Mouse (Mus musculus) liver, adult 2 months (tissue): ENCODE results near the gene Sept9. TPM values are rescaled to one million over a fixed set of nuclear protein-coding genes. Genes with fewer than 3 reads are reported as not detected.

Experiments used
- DNase-seq: peaks from one replicate; pipeline ENCODE4 v3.0.0-alpha.2; 2011; ENCODE audit warnings: low read depth, low spot score; ENCODE audit errors: extremely low read depth
- H3K27ac ChIP-seq: fragments of 200-500 bp; replicated peaks from 2 replicates; pipeline ENCODE4 v1.5.1; 2012; ENCODE audit warnings: low read depth, mild to moderate bottlenecking, control low read depth, inconsistent platforms, low read length; ENCODE audit not compliant: insufficient read depth
- H3K27me3 ChIP-seq: fragments of 200-500 bp; 2 replicates; pipeline ENCODE4 v1.6.1; 2012; ENCODE audit warnings: mild to moderate bottlenecking, moderate library complexity, low read length, inconsistent platforms; ENCODE audit not compliant: control insufficient read depth, insufficient read depth
- H3K36me3 ChIP-seq: fragments of 200-500 bp; 2 replicates; pipeline ENCODE4 v1.6.1; 2012; ENCODE audit warnings: low read length, inconsistent platforms; ENCODE audit not compliant: control insufficient read depth, insufficient read depth
- H3K4me1 ChIP-seq: fragments of 200-500 bp; 2 replicates; pipeline ENCODE4 v1.6.1; 2011; ENCODE audit warnings: low read length; ENCODE audit not compliant: control insufficient read depth, insufficient read depth
- H3K4me3 ChIP-seq: fragments of 200-500 bp; 2 replicates; pipeline ENCODE4 v1.5.1; 2011; ENCODE audit warnings: low read depth, mild to moderate bottlenecking, control low read depth, low read length, moderate library complexity; ENCODE audit not compliant: insufficient read depth
- H3K79me2 ChIP-seq: fragments of 200-500 bp; 2 replicates; pipeline ENCODE4 v1.6.1; 2012; ENCODE audit warnings: inconsistent platforms, mild to moderate bottlenecking, low read length, moderate library complexity; ENCODE audit not compliant: control insufficient read depth, insufficient read depth
- H3K9ac ChIP-seq: fragments of 200-500 bp; 2 replicates; pipeline ENCODE4 v1.6.1; 2012; ENCODE audit warnings: low read depth, mild to moderate bottlenecking, control low read depth, inconsistent platforms, low read length
- CTCF ChIP-seq: fragments of 200-500 bp; IDR thresholded peaks from 2 replicates; pipeline ENCODE4 v1.5.1; 2011; ENCODE audit warnings: low read depth, low read length, control low read depth
- POLR2A ChIP-seq: fragments of 200-500 bp; IDR thresholded peaks from 2 replicates; pipeline ENCODE4 v1.6.1; 2011; ENCODE audit warnings: low read length, control low read depth; ENCODE audit not compliant: insufficient read depth; ENCODE audit errors: extremely low read depth
- WGBS: fragments of 180-500 bp; shearing (Covaris S2); methylation state at CpG from one replicate; pipeline ENCODE4 v1.1.7; 2018; 5-methylcytosine and 5-hydroxymethylcytosine counted together
- polyA plus RNA-seq: library from polyadenylated mRNA; depleted of rRNA; stranded (reverse); fragments of >200 nt; gene quantifications from 2 replicates; pipeline ENCODE4 v1.2.3, GENCODE M21; 2012
- total RNA-seq: library from RNA; depleted of rRNA; stranded (reverse); fragments of >200 nt; gene quantifications from 2 replicates; pipeline ENCODE4 v1.2.3, GENCODE M21; 2014

The Sept9 gene
- total and polyA plus RNA-seq, 2 experiments: 18.8 to 21.2 TPM

DNA sequence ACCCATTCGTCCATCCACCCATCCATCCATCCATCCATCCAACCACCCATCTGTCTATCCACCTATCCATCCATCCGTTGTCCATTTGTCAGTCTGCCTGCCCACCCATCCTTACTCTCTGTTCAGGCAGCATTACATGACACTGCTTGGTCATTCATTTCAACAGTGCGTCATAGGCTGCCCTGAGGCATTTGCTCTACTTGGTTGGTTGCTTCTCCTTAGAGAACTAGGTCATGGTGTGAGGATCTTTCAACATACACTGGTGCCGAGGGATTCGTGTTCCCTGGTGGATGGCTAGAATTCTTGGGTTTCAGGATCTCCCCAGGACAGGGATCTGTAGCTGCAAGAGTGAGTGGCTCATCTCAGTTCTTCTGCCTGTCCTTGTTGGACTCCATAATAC lies 144.3 kb downstream of the Sept9 start:
- TF ChIP-seq CTCF: no peak
- no peak for TF ChIP-seq POLR2A
- Histone ChIP-seq H3K79me2 (peaks cover 78% of the 10 kb centered on the region), H3K4me3 (no peak overlapping the region), H3K27ac (peak overlapping the region; percentile 49), H3K9ac (no peak overlapping the region), H3K36me3 (no peaks in the 10 kb centered on the region), H3K4me1 (peaks cover 50% of the 10 kb centered on the region), H3K27me3 (no peaks in the 10 kb centered on the region)
- 64% methylated on average over 5 of the region's 5 CpGs for WGBS
- no peak for DNase-seq

DNA sequence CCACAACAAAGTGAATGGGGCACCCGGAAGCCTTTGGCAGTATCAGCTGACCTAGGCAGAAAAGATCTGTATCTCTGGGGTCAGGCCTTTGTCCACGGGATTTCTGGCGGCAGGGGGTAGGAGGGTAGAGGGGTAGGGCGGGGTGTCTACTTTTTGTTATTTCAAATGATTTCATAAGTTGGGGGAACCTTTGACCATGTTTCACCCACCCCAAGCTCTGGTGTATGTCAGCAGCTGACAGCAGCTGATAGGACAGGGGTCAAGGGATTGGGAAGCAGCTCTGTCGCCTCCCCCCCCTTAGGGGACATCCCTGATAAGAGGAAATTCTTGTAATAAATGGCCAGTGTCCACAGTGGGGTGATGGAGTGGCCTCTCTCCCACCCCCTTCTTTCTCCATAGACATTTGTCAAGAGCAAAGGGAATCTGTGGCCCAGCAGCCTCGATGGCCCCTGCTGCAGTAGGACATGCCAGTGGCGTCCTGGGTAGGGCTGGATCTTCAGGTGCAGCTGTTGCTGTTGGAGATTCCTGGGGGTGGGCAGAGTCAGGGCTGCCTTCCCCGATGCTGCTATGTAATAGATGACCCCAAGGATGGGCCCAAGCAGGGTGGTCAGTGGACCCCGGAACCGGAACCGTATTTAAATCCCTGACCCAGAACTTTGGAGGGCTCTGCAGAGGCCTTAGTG lies 145.0 kb downstream of the Sept9 start:
- Histone ChIP-seq H3K4me3 (no peak overlapping the region), H3K36me3 (no peaks in the 10 kb centered on the region), H3K9ac (0 out of 2 replicates have a peak overlapping the region, but pooled peaks have one; percentile 1), H3K27me3 (no peaks in the 10 kb centered on the region), H3K27ac (peak overlapping the region; percentile 50), H3K79me2 (peaks cover 71% of the 10 kb centered on the region), H3K4me1 (peaks cover 45% of the 10 kb centered on the region)
- DNase-seq: peak; percentile 67
- WGBS: 22% methylated on average over 11 of the region's 11 CpGs
- no peak for TF ChIP-seq POLR2A
- TF ChIP-seq CTCF: no peak

DNA sequence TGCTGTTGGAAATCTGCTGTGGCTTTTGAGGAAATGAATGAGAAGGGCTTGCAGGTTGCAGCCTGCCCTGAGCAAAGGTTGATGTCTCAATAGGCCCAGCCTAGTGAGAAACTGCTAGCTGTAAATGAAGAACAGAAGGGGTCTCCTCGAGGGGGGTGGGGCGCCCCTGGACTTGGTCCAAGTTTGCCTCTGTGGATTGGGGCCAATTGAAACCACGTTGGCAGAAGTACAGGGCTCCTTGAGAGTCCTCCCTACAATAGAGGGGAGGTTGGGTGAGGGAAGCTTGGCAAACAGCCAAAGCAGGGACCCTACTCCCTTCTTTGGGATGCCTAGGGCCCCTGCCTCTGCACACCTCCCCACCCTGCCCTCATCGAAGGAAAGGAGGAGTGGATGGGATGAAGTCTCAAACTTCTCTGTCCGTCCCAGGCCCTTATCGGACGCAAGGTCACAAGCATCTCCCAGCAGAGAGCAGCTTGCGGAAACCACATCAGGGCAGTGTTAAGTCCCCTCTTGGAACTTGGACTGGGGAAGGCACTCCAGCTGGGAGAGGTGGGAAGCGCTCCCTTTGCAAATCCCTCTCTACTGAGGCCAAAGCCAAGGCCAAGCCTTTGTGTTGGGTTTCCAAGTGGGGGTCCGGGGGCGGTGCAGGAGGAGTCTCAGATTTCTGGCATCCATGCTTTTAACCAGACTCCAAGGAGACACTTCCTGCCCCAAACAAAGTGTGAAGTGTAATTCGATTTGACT lies 145.7 kb downstream of the Sept9 start:
- Histone ChIP-seq H3K4me3 (no peak overlapping the region), H3K79me2 (peaks cover 64% of the 10 kb centered on the region), H3K27ac (peak overlapping the region; percentile 50), H3K27me3 (no peaks in the 10 kb centered on the region), H3K9ac (no peak overlapping the region), H3K4me1 (peaks cover 45% of the 10 kb centered on the region), H3K36me3 (no peaks in the 10 kb centered on the region)
- no peak for TF ChIP-seq POLR2A
- WGBS: 46% methylated on average over 12 of the region's 12 CpGs
- peak; percentile 56 for DNase-seq

DNA sequence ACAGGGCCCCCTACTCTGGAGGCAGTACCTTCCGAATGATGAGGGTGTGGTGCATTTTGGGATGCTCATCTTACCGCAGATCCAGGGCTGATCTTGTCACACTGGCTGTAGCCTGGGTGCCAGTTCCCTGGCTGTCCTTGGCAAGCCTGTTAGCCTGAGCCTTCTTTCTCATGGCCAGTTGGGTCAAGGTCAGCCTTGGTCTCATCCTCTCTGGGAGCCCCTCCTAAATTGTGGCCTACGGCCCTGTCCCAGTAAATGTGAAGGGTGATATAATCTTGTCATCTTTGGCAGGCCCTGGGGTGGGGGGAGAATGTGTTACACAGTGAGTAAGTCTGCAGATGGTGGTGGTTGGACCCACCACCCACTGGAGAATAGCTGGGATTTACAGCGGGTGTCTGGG lies 147.8 kb downstream of the Sept9 start:
- Histone ChIP-seq H3K27ac (no peak overlapping the region), H3K79me2 (peaks cover 50% of the 10 kb centered on the region), H3K36me3 (no peaks in the 10 kb centered on the region; the same call in 1 of the 2 replicates), H3K27me3 (no peaks in the 10 kb centered on the region), H3K4me1 (peaks cover 34% of the 10 kb centered on the region), H3K4me3 (no peak overlapping the region), H3K9ac (no peak overlapping the region)
- DNase-seq: no peak
- no peak for TF ChIP-seq POLR2A
- WGBS: 72% methylated on average over 4 of the region's 4 CpGs

DNA sequence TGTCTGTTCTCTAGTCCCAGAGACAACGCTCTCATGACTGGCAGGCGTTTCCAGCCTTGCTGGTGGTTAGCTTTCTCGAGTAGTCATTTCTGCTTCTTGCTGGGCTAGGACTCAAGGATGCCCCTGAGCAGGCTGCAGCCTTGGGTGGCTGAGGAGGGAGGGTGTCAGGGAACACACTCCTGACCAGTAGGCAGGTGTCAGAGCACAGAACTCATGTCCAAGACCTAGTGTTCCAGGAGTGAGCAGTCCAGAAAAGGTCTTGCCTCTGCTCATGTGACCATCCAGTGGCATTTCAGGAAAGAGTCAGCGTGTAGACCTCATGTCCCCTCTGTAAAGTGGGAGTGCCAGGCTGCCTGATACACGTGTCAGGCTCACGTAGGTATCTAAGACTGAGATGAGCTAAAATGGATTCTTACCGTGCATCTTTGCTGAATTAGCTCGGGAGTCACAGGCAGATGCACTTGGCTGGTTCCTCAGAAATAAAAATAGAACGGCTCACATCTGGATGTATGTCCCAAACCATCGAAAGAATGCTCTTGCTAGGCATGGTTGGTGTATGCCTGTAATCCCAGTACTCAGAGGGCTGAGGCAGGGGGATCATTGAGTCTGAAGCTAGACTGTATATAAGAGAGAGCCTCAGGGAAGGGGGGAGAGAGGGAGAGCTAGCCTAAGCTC lies 149.1 kb downstream of the Sept9 start:
- no peaks in the 10 kb centered on the region for H3K27me3 ChIP-seq
- WGBS: 71% methylated on average over 10 of the region's 10 CpGs
- H3K36me3 ChIP-seq: peaks cover 4% of the 10 kb centered on the region; the same call in 1 of the 2 replicates
- H3K27ac ChIP-seq: no peak overlapping the region
- DNase-seq: no peak
- H3K4me1 ChIP-seq: peaks cover 24% of the 10 kb centered on the region
- no peak overlapping the region for H3K9ac ChIP-seq
- peaks cover 41% of the 10 kb centered on the region for H3K79me2 ChIP-seq
- no peak overlapping the region for H3K4me3 ChIP-seq
- TF ChIP-seq CTCF: no peak
- TF ChIP-seq POLR2A: no peak
